Comparison of ENCODE assay signal across 9 mouse cellular contexts in genomic region chr12:4769333-4769723, GRCm38 (mm10). TPM values are rescaled to one million over a fixed set of nuclear protein-coding genes. Genes with fewer than 3 reads are reported as not detected.
A peak's percentile ranks its signal among the peaks of the same experiment; 100 is the strongest.
DNase-seq lines count a peak whose midpoint lies in the region; ATAC-seq and TF ChIP-seq lines count a peak whose summit lies in the region.
"Had no signal": no experiment of that assay in that cellular context is flagged by ENCODE, and none has a peak within 500 bp of the region (broad histone marks: within the 10 kb centered on the region; RNA-seq: fewer than 3 reads in every experiment).

No protein-coding gene starts in this region.

- no peaks in the 10 kb centered on the region for H3K4me1 ChIP-seq in lung, embryonic 14.5 days (ENCODE audit: insufficient read depth)
- no peaks in the 10 kb centered on the region for H3K4me1 ChIP-seq in limb, embryonic 12.5 days (replicated peaks)
- no peaks in the 10 kb centered on the region for H3K4me1 ChIP-seq in neural tube, embryonic 14.5 days (ENCODE audit: control insufficient read depth, insufficient read depth, low read length)

- 18% methylated on average over 13 of the region's 13 CpGs for WGBS in lung, embryonic 14.5 days
- WGBS in limb, embryonic 12.5 days: 23% methylated on average over 13 of the region's 13 CpGs
- WGBS in neural tube, embryonic 14.5 days: 16% methylated on average over 13 of the region's 13 CpGs

- ATAC-seq in lung, embryonic 14.5 days (ENCODE audit: insufficient read depth): no peak; the same call in 1 of the 2 replicates
- peak; percentile 63 for ATAC-seq in erythroid progenitor cell, adult 5-6 weeks (replicated peaks; ENCODE audit: low FRiP score, poor library complexity, severe bottlenecking)
- ATAC-seq in limb, embryonic 12.5 days (ENCODE audit: insufficient number of reproducible peaks, insufficient read depth, low FRiP score, low TSS enrichment, low read depth): 0 out of 2 replicates have a peak, but pooled peaks have one; percentile 13
- ATAC-seq in neural tube, embryonic 14.5 days (ENCODE audit: low read depth): peak; percentile 65

- H3K4me2 ChIP-seq in lung, embryonic 14.5 days: peak overlapping the region; percentile 79
- peak overlapping the region; percentile 64 for H3K4me2 ChIP-seq in limb, embryonic 12.5 days
- H3K4me2 ChIP-seq in neural tube, embryonic 14.5 days (ENCODE audit: low read depth, low read length): peak overlapping the region; percentile 54

- H3K36me3 ChIP-seq in lung, embryonic 14.5 days (ENCODE audit: insufficient read depth): no peaks in the 10 kb centered on the region
- H3K36me3 ChIP-seq in limb, embryonic 12.5 days: no peaks in the 10 kb centered on the region
- no peaks in the 10 kb centered on the region for H3K36me3 ChIP-seq in neural tube, embryonic 14.5 days (ENCODE audit: control insufficient read depth, insufficient read depth, low read length)

- no peaks in the 10 kb centered on the region for H3K27me3 ChIP-seq in lung, embryonic 14.5 days (ENCODE audit: insufficient read depth, low read length)
- no peaks in the 10 kb centered on the region for H3K27me3 ChIP-seq in limb, embryonic 12.5 days
- no peaks in the 10 kb centered on the region for H3K27me3 ChIP-seq in neural tube, embryonic 14.5 days (ENCODE audit: control insufficient read depth, insufficient read depth, low read length)

- H3K9ac ChIP-seq in lung, embryonic 14.5 days: peak overlapping the region; percentile 83
- peak overlapping the region; percentile 77 for H3K9ac ChIP-seq in limb, embryonic 12.5 days (replicated peaks)
- H3K9ac ChIP-seq in neural tube, embryonic 14.5 days (replicated peaks; ENCODE audit: low read depth, low read length): peak overlapping the region; percentile 74

- no peak for TF ChIP-seq CTCF in lung, embryonic 14.5 days (IDR thresholded peaks at IDR 0.05; ENCODE audit: low read depth)

- H3K9me3 ChIP-seq in lung, embryonic 14.5 days (ENCODE audit: low read depth, low read length): no peaks in the 10 kb centered on the region
- H3K9me3 ChIP-seq in limb, embryonic 12.5 days: no peaks in the 10 kb centered on the region
- H3K9me3 ChIP-seq in neural tube, embryonic 14.5 days (ENCODE audit: control insufficient read depth, low read length): no peaks in the 10 kb centered on the region

- peak overlapping the region; percentile 84; the same call in 1 of the 2 replicates for H3K27ac ChIP-seq in lung, embryonic 14.5 days (ENCODE audit: low read depth)
- H3K27ac ChIP-seq in limb, embryonic 12.5 days: peak overlapping the region; percentile 89
- peak overlapping the region; percentile 93 for H3K27ac ChIP-seq in neural tube, embryonic 14.5 days (ENCODE audit: low read depth, low read length)

- H3K4me3 ChIP-seq in lung, embryonic 14.5 days (ENCODE audit: low read depth, low read length): peak overlapping the region; percentile 61
- peak overlapping the region; percentile 63 for H3K4me3 ChIP-seq in limb, embryonic 12.5 days (replicated peaks)
- H3K4me3 ChIP-seq in neural tube, embryonic 14.5 days (ENCODE audit: low read depth, low read length): peak overlapping the region; percentile 49

- DNase-seq in lung, embryonic 14.5 days: no peak
- DNase-seq in lung, postnatal 10 days: no peak
- no peak for DNase-seq in spleen, postnatal 10 days (ENCODE audit: low spot score in 2 of 2)
- no peak for DNase-seq in cerebellum, postnatal 36 days
- DNase-seq in gastrocnemius, postnatal 25 days: no peak

RNA-seq across cellular contexts. Expression of gene Fam228b, which starts 0.3 kb away (rescaled TPM):
- polyA plus RNA-seq in lung, embryonic 14.5 days (2014; fragmentation: Nextera tagmentation; extraction: Ambion mirVana): 1.4 and 1.6 TPM in 2 replicates
- total RNA-seq in erythroid progenitor cell, adult 5-6 weeks (2015; ENCODE audit: low replicate concordance): not detected in 2 replicates
- 0.90 TPM in 1 of 2 replicates, not detected in the other for total RNA-seq in erythroid progenitor cell, adult 5-6 weeks (2017; ENCODE audit: low replicate concordance)
- polyA plus RNA-seq in limb, embryonic 12.5 days (2016; fragmentation: Nextera tagmentation; extraction: Ambion mirVana): 2.9 and 4.9 TPM in 2 replicates
- 8.4 and 9.6 TPM in 2 replicates for polyA plus RNA-seq in neural tube, embryonic 14.5 days (2014; fragmentation: Nextera tagmentation; extraction: Ambion mirVana)
- total RNA-seq in gastrocnemius, postnatal 25 days (2021): 1 to 10 TPM; 4.7 to 5.0 TPM

RNA-seq across cellular contexts. Expression of gene Pfn4, which starts 0.5 kb away (rescaled TPM):
- polyA plus RNA-seq in lung, embryonic 14.5 days (2014; fragmentation: Nextera tagmentation; extraction: Ambion mirVana): 2.1 and 2.5 TPM in 2 replicates
- total RNA-seq in erythroid progenitor cell, adult 5-6 weeks (2015; ENCODE audit: low replicate concordance): not detected in 2 replicates
- not detected in 2 replicates for total RNA-seq in erythroid progenitor cell, adult 5-6 weeks (2017; ENCODE audit: low replicate concordance)
- 3.6 and 3.8 TPM in 2 replicates for polyA plus RNA-seq in limb, embryonic 12.5 days (2016; fragmentation: Nextera tagmentation; extraction: Ambion mirVana)
- 14.7 and 17.3 TPM in 2 replicates for polyA plus RNA-seq in neural tube, embryonic 14.5 days (2014; fragmentation: Nextera tagmentation; extraction: Ambion mirVana)
- total RNA-seq in gastrocnemius, postnatal 25 days (2021): 1 to 10 TPM; 1.4 TPM

RNA-seq across cellular contexts. Expression of gene Fam228a, which starts 31.1 kb away (rescaled TPM):
- 0.39 and 0.41 TPM in 2 replicates for polyA plus RNA-seq in lung, embryonic 14.5 days (2014; fragmentation: Nextera tagmentation; extraction: Ambion mirVana)
- total RNA-seq in erythroid progenitor cell, adult 5-6 weeks (2015; ENCODE audit: low replicate concordance): not detected in 2 replicates
- not detected in 2 replicates for total RNA-seq in erythroid progenitor cell, adult 5-6 weeks (2017; ENCODE audit: low replicate concordance)
- 0.26 and 0.73 TPM in 2 replicates for polyA plus RNA-seq in limb, embryonic 12.5 days (2016; fragmentation: Nextera tagmentation; extraction: Ambion mirVana)
- 1.2 and 1.7 TPM in 2 replicates for polyA plus RNA-seq in neural tube, embryonic 14.5 days (2014; fragmentation: Nextera tagmentation; extraction: Ambion mirVana)
- under 1 TPM; 0.11 to 0.18 TPM for total RNA-seq in gastrocnemius, postnatal 25 days (2021)
- polyA plus RNA-seq: large intestine, adult 2 months had no signal

RNA-seq across cellular contexts. Expression of gene Sf3b6, which starts 48.0 kb away (rescaled TPM):
- polyA plus RNA-seq in lung, embryonic 14.5 days (2014; fragmentation: Nextera tagmentation; extraction: Ambion mirVana): 258 and 261 TPM in 2 replicates
- 82.2 and 163 TPM in 2 replicates for total RNA-seq in erythroid progenitor cell, adult 5-6 weeks (2015; ENCODE audit: low replicate concordance)
- 50.3 and 108 TPM in 2 replicates for total RNA-seq in erythroid progenitor cell, adult 5-6 weeks (2017; ENCODE audit: low replicate concordance)
- polyA plus RNA-seq in limb, embryonic 12.5 days (2016; fragmentation: Nextera tagmentation; extraction: Ambion mirVana): 310 and 312 TPM in 2 replicates
- 279 and 312 TPM in 2 replicates for polyA plus RNA-seq in neural tube, embryonic 14.5 days (2014; fragmentation: Nextera tagmentation; extraction: Ambion mirVana)
- 10 to 100 TPM; 31.8 to 35.6 TPM for total RNA-seq in gastrocnemius, postnatal 25 days (2021)
